Mouse (Mus musculus) forebrain, embryonic 16.5 days (tissue): ENCODE results near the gene Rnpep. TPM values are rescaled to one million over a fixed set of nuclear protein-coding genes. Genes with fewer than 3 reads are reported as not detected.
A peak's percentile ranks its signal among the peaks of the same experiment; 100 is the strongest.

Experiments
- ATAC-seq: fragments of 200-750 bp; cut with Nextera tagmentation; 2 replicates; pipeline ENCODE4 v1.8.0; 2017; ENCODE audit warnings: mild to moderate bottlenecking, moderate library complexity
- H3K27ac ChIP-seq: fragments of 300-500 bp; sonication (generic); 2 replicates; pipeline ENCODE4 v1.5.1; 2014; ENCODE audit warnings: low read length, control low read depth
- H3K27me3 ChIP-seq: fragments of 300-500 bp; sonication (generic); replicated peaks from 2 replicates; pipeline ENCODE4 v1.6.1; 2014; ENCODE audit warnings: low read length; ENCODE audit not compliant: control insufficient read depth, insufficient read depth
- H3K36me3 ChIP-seq: fragments of 300-500 bp; sonication (generic); 2 replicates; pipeline ENCODE4 v1.6.1; 2014; ENCODE audit not compliant: control insufficient read depth, insufficient read depth
- H3K4me1 ChIP-seq: fragments of 300-500 bp; sonication (generic); replicated peaks from 2 replicates; pipeline ENCODE4 v1.6.1; 2014; ENCODE audit warnings: low read length; ENCODE audit not compliant: control insufficient read depth, insufficient read depth
- H3K4me2 ChIP-seq: fragments of 300-500 bp; sonication (generic); 2 replicates; pipeline ENCODE4 v1.6.1; 2014; ENCODE audit warnings: mild to moderate bottlenecking, low read length, control low read depth
- H3K4me3 ChIP-seq: fragments of 300-500 bp; sonication (generic); replicated peaks from 2 replicates; pipeline ENCODE4 v1.5.1; 2014; ENCODE audit warnings: mild to moderate bottlenecking, low read length, control low read depth
- H3K9ac ChIP-seq: fragments of 300-500 bp; sonication (generic); replicated peaks from 2 replicates; pipeline ENCODE4 v1.6.1; 2014; ENCODE audit warnings: low read depth, low read length, control low read depth
- H3K9me3 ChIP-seq: fragments of 300-500 bp; sonication (generic); 2 replicates; pipeline ENCODE4 v1.6.1; 2016; ENCODE audit warnings: low read length; ENCODE audit not compliant: control insufficient read depth
- WGBS: fragments of 180-500 bp; shearing (Covaris S2); extraction: QIAGEN DNeasy Blood & Tissue Kit; methylation state at CpG from one replicate; pipeline ENCODE4 v1.1.7; 2014; 5-methylcytosine and 5-hydroxymethylcytosine counted together
- polyA plus RNA-seq: library from polyadenylated mRNA; unstranded; fragments of >200 nt; fragmentation: Nextera tagmentation; extraction: Ambion mirVana; gene quantifications from 2 replicates; pipeline ENCODE4 v1.2.1, GENCODE M21; 2015

Rnpep gene
- polyA plus RNA-seq, 1 experiment from 2014 or later, result 100 TPM

GRCm38 (mm10) chr1:135263316-135263715 lies 20.6 kb downstream of the Rnpep start:
- Histone ChIP-seq H3K9ac (no peak overlapping the region), H3K27ac (no peak overlapping the region), H3K4me1 (peaks cover 5% of the 10 kb centered on the region), H3K27me3 (no peaks in the 10 kb centered on the region), H3K9me3 (no peaks in the 10 kb centered on the region), H3K36me3 (peaks cover 28% of the 10 kb centered on the region), H3K4me2 (no peak overlapping the region), H3K4me3 (no peak overlapping the region)
- WGBS, result 84% methylated on average over 9 of the region's 9 CpGs
- no peak for ATAC-seq

- Histone ChIP-seq H3K36me3 (peaks cover 24% of the 10 kb centered on the region), H3K9ac (no peak overlapping the region), H3K9me3 (no peaks in the 10 kb centered on the region), H3K27me3 (no peaks in the 10 kb centered on the region), H3K4me3 (no peak overlapping the region), H3K4me2 (no peak overlapping the region), H3K4me1 (peaks cover 6% of the 10 kb centered on the region), H3K27ac (no peak overlapping the region)
- WGBS, result 83% methylated on average over 3 of the region's 3 CpGs
- ATAC-seq, result no peak
These were observed 21.6 kb downstream of the Rnpep start for GRCm38 (mm10) chr1:135262329-135262728.

- H3K9ac ChIP-seq, result no peak overlapping the region
- H3K4me3 ChIP-seq, result no peak overlapping the region
- no peak overlapping the region for H3K4me2 ChIP-seq
- no peaks in the 10 kb centered on the region for H3K27me3 ChIP-seq
- WGBS, result 74% methylated on average over 6 of the region's 6 CpGs
- no peak for ATAC-seq
- no peak overlapping the region for H3K27ac ChIP-seq
- H3K36me3 ChIP-seq, result peaks cover 17% of the 10 kb centered on the region
- H3K4me1 ChIP-seq, result peaks cover 6% of the 10 kb centered on the region
- no peaks in the 10 kb centered on the region for H3K9me3 ChIP-seq
These were observed 23.0 kb downstream of the Rnpep start for GRCm38 (mm10) chr1:135260931-135261330.

GRCm38 (mm10) chr1:135259128-135259436 lies 24.8 kb downstream of the Rnpep start:
- Histone ChIP-seq H3K27ac (no peak overlapping the region), H3K36me3 (peaks cover 7% of the 10 kb centered on the region; the same call in 1 of the 2 replicates), H3K4me2 (peak overlapping the region; percentile 44), H3K4me3 (peak overlapping the region; percentile 9), H3K27me3 (no peaks in the 10 kb centered on the region), H3K4me1 (peaks cover 6% of the 10 kb centered on the region), H3K9me3 (no peaks in the 10 kb centered on the region), H3K9ac (peak overlapping the region; percentile 9)
- 1% methylated on average over 10 of the region's 10 CpGs for WGBS
- peak; percentile 81 for ATAC-seq

- peaks cover 4% of the 10 kb centered on the region; the same call in 1 of the 2 replicates for H3K36me3 ChIP-seq
- H3K4me3 ChIP-seq, result peak within 1 kb of the TSS; percentile 9
- H3K4me2 ChIP-seq, result peak within 1 kb of the TSS; percentile 44
- 8% methylated on average over 19 of the region's 19 CpGs for WGBS
- peak; percentile 67 for ATAC-seq
- H3K4me1 ChIP-seq, result peaks cover 6% of the 10 kb centered on the region
- peak within 1 kb of the TSS; percentile 33 for H3K9ac ChIP-seq
- H3K27me3 ChIP-seq, result no peaks in the 10 kb centered on the region
- no peaks in the 10 kb centered on the region for H3K9me3 ChIP-seq
- H3K27ac ChIP-seq, result no peak within 1 kb of the TSS
These were observed 25.3 kb downstream of the Rnpep start, which contains the start of gene Elf3 for GRCm38 (mm10) chr1:135258380-135259127. TSS of gene Elf3 (minus strand) at chr1:135258568.

GRCm38 (mm10) chr1:135256299-135256698 lies 27.6 kb downstream of the Rnpep start:
- no peak overlapping the region for H3K4me2 ChIP-seq
- H3K9ac ChIP-seq, result no peak overlapping the region
- no peak overlapping the region for H3K4me3 ChIP-seq
- no peak for ATAC-seq
- no peak overlapping the region for H3K27ac ChIP-seq
- H3K36me3 ChIP-seq, result no peaks in the 10 kb centered on the region
- no peaks in the 10 kb centered on the region for H3K27me3 ChIP-seq
- H3K9me3 ChIP-seq, result no peaks in the 10 kb centered on the region
- peaks cover 6% of the 10 kb centered on the region for H3K4me1 ChIP-seq
- 74% methylated on average over 6 of the region's 6 CpGs for WGBS

GRCm38 (mm10) chr1:135252854-135253253 lies 31.0 kb downstream of the Rnpep start:
- Histone ChIP-seq H3K27me3 (no peaks in the 10 kb centered on the region), H3K9ac (no peak overlapping the region), H3K36me3 (no peaks in the 10 kb centered on the region), H3K4me1 (peaks cover 8% of the 10 kb centered on the region), H3K4me2 (no peak overlapping the region), H3K27ac (no peak overlapping the region), H3K9me3 (no peaks in the 10 kb centered on the region), H3K4me3 (no peak overlapping the region)
- WGBS, result 43% methylated on average over 4 of the region's 4 CpGs
- ATAC-seq, result no peak

- Histone ChIP-seq H3K9ac (no peak overlapping the region), H3K4me1 (peaks cover 8% of the 10 kb centered on the region), H3K27ac (no peak overlapping the region), H3K36me3 (no peaks in the 10 kb centered on the region), H3K4me3 (no peak overlapping the region), H3K9me3 (no peaks in the 10 kb centered on the region), H3K27me3 (no peaks in the 10 kb centered on the region), H3K4me2 (no peak overlapping the region)
- 88% methylated on average over 8 of the region's 8 CpGs for WGBS
- no peak for ATAC-seq
These were observed 32.5 kb downstream of the Rnpep start for GRCm38 (mm10) chr1:135251405-135251804.

GRCm38 (mm10) chr1:135250706-135251105 lies 33.2 kb downstream of the Rnpep start:
- no peaks in the 10 kb centered on the region for H3K9me3 ChIP-seq
- no peak for ATAC-seq
- no peak overlapping the region for H3K4me3 ChIP-seq
- 82% methylated on average over 2 of the region's 3 CpGs for WGBS
- peaks cover 8% of the 10 kb centered on the region for H3K4me1 ChIP-seq
- no peak overlapping the region for H3K27ac ChIP-seq
- H3K9ac ChIP-seq, result no peak overlapping the region
- H3K36me3 ChIP-seq, result no peaks in the 10 kb centered on the region
- H3K4me2 ChIP-seq, result no peak overlapping the region
- no peaks in the 10 kb centered on the region for H3K27me3 ChIP-seq
